Mouse (Mus musculus): ENCODE data around the gene Kpna6. TPM values are rescaled to one million over a fixed set of nuclear protein-coding genes. Genes with fewer than 3 reads are reported as not detected.

Gene Kpna6
- polyA plus RNA-seq, 1 experiment, result 50.6 TPM

DNA sequence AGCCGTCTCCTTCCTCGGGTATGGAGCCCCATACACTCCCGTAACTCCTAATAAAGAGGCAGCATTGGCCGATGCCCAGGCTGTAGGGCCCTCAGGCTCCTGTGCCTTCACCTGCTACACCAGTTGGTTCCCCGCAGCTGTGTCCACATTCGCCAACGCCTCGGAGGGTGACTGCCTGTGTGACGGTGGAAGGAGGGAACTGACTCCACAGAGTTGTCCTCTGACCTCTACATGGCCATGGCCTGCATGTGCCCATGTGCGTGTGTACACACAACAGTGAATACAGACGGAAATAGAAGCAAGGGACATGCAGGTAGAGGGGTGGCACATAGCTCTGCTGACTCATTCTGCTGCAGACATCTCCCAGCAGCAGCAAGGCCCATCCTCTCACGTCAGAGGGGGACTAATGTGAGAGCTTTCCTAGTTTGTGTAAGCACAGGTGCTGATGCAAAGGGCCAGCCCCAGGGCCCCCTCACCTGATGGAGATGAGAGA, 63.4 kb downstream of the Kpna6 start:
- Histone ChIP-seq H3K27ac (ENCODE audit: insufficient read depth, low read length) (0 out of 2 replicates have a peak overlapping the region, but pooled peaks have one; percentile 13), H3K4me3 (ENCODE audit: insufficient read depth, low read length) (no peak overlapping the region), H3K4me1 (ENCODE audit: control insufficient read depth, insufficient read depth, low read length) (0 out of 2 replicates have a peak, but pooled peaks cover 1% of the 10 kb centered on the region)
- TF ChIP-seq CTCF (IDR thresholded peaks at IDR 0.05; ENCODE audit: extremely low read depth, insufficient read depth, low read length) (no peak), POLR2A (IDR thresholded peaks at IDR 0.05; ENCODE audit: extremely low read depth, insufficient read depth, low read length) (no peak)

DNA sequence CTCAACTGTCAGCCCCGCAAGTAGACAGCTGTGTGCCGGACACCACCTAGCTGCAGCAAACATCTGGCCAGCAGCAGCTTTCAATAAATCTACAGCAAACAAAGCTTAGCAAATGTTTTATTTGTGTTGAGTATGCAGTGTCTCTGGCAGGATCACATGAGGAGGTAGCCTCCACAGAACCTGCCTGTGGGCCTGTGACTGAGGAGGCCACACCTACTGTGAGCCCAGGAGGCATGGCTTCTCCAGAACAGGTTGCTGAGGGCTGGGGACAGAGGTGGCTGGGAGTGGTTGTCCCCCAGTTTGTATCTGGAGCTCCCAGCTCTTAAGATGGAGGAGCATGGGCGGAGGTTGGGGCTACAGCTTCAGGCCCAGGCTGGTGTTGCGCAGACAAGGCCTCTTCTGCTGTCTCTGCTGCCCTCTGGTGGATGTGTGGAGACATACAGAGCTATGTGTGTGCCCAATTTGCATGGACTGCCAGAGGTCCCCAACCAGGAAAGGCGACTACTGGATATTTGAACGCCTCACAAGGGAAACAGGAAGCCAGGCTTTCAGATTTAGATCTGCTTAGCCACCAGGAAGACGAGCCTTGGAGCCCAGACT, 64.0 kb downstream of the Kpna6 start:
- Histone ChIP-seq H3K4me3 (ENCODE audit: insufficient read depth, low read length) (no peak overlapping the region), H3K4me1 (ENCODE audit: control insufficient read depth, insufficient read depth, low read length) (0 out of 2 replicates have a peak, but pooled peaks cover 1% of the 10 kb centered on the region), H3K27ac (ENCODE audit: insufficient read depth, low read length) (peak overlapping the region; percentile 19)
- TF ChIP-seq CTCF (IDR thresholded peaks at IDR 0.05; ENCODE audit: extremely low read depth, insufficient read depth, low read length) (peak; percentile 93), POLR2A (IDR thresholded peaks at IDR 0.05; ENCODE audit: extremely low read depth, insufficient read depth, low read length) (peak; percentile 73; the same call in 1 of the 2 replicates)

DNA sequence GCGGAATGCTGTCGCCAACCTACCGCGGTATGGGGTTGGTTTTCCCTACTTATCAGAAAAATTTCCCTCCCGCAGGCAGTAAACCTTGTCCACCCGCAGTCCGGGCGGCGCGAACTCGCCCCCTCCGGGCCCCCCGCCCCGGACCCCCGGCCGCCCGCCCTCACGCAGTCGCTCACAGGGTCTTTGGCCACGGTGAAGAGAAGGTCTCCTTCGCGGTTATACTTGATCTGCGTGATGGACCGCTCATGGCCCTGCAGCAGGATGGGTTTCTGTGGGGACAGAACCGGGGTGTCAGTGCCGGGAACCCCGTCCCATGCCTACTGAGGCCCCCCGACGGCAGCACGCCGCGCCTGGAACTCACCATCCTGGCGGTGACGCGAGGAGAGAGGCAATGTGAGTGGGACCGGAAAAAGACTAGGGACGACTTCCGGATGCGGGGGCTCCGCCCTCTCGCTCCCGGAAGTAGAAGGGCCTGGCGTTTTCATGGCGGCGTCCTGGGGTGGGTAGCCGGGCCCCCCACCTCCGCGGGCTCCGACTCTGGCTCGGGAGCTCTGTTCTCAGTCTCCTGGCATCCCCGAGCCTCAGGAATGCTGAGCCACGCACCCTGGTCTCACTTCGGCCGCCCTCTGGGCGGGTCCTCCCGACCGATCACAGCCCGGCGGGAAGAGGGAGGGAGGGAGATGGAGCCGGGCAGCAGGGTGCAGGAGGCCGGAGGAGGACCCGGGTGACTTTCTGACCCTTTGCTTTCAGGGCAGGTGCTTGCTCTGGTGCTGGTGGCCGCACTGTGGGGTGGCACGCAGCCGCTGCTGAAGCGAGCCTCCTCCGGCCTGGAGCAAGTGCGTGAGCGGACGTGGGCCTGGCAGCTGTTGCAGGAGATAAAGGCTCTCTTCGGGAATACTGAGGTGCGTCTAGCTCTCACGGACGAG, 72.1 kb downstream of the Kpna6 start, which contains the start of the genes Eif3i and Tmem234:
Gene Eif3i, minus strand, starts transcription at position 416 of the 926 bp plus-strand sequence.
Gene Tmem234, plus strand, starts transcription at position 436 of the 926 bp plus-strand sequence.
- peak within 1 kb of the TSS; percentile 90 for H3K4me3 ChIP-seq (ENCODE audit: insufficient read depth, low read length)
- TF ChIP-seq POLR2A (IDR thresholded peaks at IDR 0.05; ENCODE audit: extremely low read depth, insufficient read depth, low read length) (peak; percentile 83; the same call in 1 of the 2 replicates), CTCF (IDR thresholded peaks at IDR 0.05; ENCODE audit: extremely low read depth, insufficient read depth, low read length) (no peak)
- H3K27ac ChIP-seq (ENCODE audit: insufficient read depth, low read length), result peak within 1 kb of the TSS; percentile 14; the same call in 1 of the 2 replicates
- H3K4me1 ChIP-seq (ENCODE audit: control insufficient read depth, insufficient read depth, low read length), result peaks cover 5% of the 10 kb centered on the region

Other genes with a start within 250 kb of the Kpna6 start
- gene Zbtb8b, start 231.9 kb downstream of the Kpna6 start, polyA plus RNA-seq (2012; rRNA removed), result 2.5 and 3.0 TPM in 2 replicates
- gene Bsdc1, start 211.2 kb downstream of the Kpna6 start, polyA plus RNA-seq (2012; rRNA removed), result 27.9 and 28.3 TPM in 2 replicates
- gene Tssk3, start 181.7 kb downstream of the Kpna6 start, polyA plus RNA-seq (2012; rRNA removed), result 0.19 and 0.36 TPM in 2 replicates
- gene Fam229a, start 181.6 kb downstream of the Kpna6 start, polyA plus RNA-seq (2012; rRNA removed), result 0.79 and 0.88 TPM in 2 replicates
- 129 and 134 TPM in 2 replicates for gene Marcksl1, start 159.2 kb downstream of the Kpna6 start, polyA plus RNA-seq (2012; rRNA removed)
- gene Hdac1, start 130.1 kb downstream of the Kpna6 start, polyA plus RNA-seq (2012; rRNA removed), result 55.4 and 61.7 TPM in 2 replicates
- gene Lck, start 99.1 kb downstream of the Kpna6 start, polyA plus RNA-seq (2012; rRNA removed), result 2.3 and 3.3 TPM in 2 replicates
- 0.98 and 1.2 TPM in 2 replicates for gene Fam167b, start 94.2 kb downstream of the Kpna6 start, polyA plus RNA-seq (2012; rRNA removed)
- 228 and 229 TPM in 2 replicates for gene Eif3i, start 72.1 kb downstream of the Kpna6 start, polyA plus RNA-seq (2012; rRNA removed)
- gene Tmem234, start 72.1 kb downstream of the Kpna6 start, polyA plus RNA-seq (2012; rRNA removed), result 143 and 148 TPM in 2 replicates
- gene Dcdc2b, start 58.5 kb downstream of the Kpna6 start, polyA plus RNA-seq (2012; rRNA removed), result 11.1 and 11.3 TPM in 2 replicates
- gene Iqcc, start 53.7 kb downstream of the Kpna6 start, polyA plus RNA-seq (2012; rRNA removed), result 34.9 and 35.4 TPM in 2 replicates
- gene Ccdc28b, start 48.8 kb downstream of the Kpna6 start, polyA plus RNA-seq (2012; rRNA removed), result 89.1 and 99.2 TPM in 2 replicates
- 32.2 and 33.4 TPM in 2 replicates for gene Txlna, start 31.7 kb downstream of the Kpna6 start, polyA plus RNA-seq (2012; rRNA removed)
- gene Tmem39b, start 24.1 kb upstream of the Kpna6 start, polyA plus RNA-seq (2012; rRNA removed), result 20.2 and 21.1 TPM in 2 replicates
- gene Khdrbs1, start 69.5 kb upstream of the Kpna6 start, polyA plus RNA-seq (2012; rRNA removed), result 33.4 and 34.2 TPM in 2 replicates
- 83.2 and 87.8 TPM in 2 replicates for gene Ptp4a2, start 138.5 kb upstream of the Kpna6 start, polyA plus RNA-seq (2012; rRNA removed)

All from cortical plate, adult 2 months (tissue).